Mouse (Mus musculus): ENCODE measurements around the gene Dkk2.
"Not testable (repeated sequence)": the region's sequence is repeated elsewhere in the genome, so short reads cannot be mapped to it uniquely, and the experiment has no call there.

Gene Dkk2

GRCm38 (mm10) chr3:132085112-132085822 lies at the start of gene Dkk2:
Dkk2 (plus strand) TSS chr3:132085292.
- no peak for DNase-seq

- DNase-seq, result no peak
These were observed 48.4 kb upstream of the Dkk2 start for GRCm38 (mm10) chr3:132036704-132037103.

- DNase-seq, result no peak
These were observed 47.4 kb upstream of the Dkk2 start for GRCm38 (mm10) chr3:132037670-132038069.

GRCm38 (mm10) chr3:132040066-132040465 lies 45.0 kb upstream of the Dkk2 start:
- DNase-seq, result no peak

DNA sequence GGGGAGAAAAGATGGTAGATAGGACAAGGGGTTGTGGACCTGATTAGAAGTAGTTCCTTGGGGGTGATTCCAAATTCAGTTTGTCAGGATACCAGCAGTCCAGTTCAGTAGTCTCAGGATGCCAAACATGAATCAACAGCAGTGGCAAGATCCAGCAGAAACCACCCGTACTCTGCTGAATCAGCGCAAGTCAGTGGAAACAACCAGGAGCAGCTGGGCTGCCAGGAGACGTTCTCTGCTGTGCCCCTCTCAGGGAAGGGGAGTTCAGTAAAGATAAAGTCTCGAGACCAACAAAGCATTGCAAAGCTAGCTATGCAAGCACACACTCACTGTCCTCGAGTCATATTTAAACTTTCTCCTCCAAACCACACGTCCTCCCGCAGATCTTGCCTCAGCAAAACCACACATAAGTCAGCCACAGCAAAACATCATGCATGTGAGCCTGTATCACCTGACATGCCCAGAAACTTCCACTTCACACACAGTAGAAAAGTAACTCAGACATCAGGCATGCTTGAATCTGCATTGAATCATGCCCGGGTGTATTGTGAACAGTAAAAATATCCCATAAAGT lies 34.1 kb upstream of the Dkk2 start:
- DNase-seq, result no peak

- DNase-seq, result not testable (repeated sequence)
These were observed 22.3 kb upstream of the Dkk2 start for GRCm38 (mm10) chr3:132062816-132063215.

GRCm38 (mm10) chr3:132063374-132063773 lies 21.7 kb upstream of the Dkk2 start:
- no peak for DNase-seq

- no peak for DNase-seq
These were observed 21.1 kb upstream of the Dkk2 start for GRCm38 (mm10) chr3:132063966-132064365.

DNA sequence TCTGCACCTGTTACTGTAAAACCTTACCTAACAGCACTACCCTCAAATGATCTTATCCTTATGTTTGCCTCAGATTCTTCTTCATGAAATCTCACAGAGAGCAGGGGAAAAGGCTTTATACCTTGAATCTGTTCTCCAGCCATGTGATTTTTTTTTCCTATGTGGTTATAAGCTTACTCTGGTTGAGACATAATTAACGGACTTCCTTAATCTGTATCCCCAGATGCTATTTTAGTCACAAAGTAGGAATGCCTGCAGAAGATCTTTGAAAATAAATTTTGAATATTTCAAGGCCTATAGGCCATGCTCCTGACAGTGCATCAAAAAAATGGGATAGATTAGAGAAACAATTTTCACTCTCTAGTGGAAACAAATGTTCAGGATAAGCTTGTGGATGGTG lies 20.2 kb upstream of the Dkk2 start:
- no peak for DNase-seq

DNA sequence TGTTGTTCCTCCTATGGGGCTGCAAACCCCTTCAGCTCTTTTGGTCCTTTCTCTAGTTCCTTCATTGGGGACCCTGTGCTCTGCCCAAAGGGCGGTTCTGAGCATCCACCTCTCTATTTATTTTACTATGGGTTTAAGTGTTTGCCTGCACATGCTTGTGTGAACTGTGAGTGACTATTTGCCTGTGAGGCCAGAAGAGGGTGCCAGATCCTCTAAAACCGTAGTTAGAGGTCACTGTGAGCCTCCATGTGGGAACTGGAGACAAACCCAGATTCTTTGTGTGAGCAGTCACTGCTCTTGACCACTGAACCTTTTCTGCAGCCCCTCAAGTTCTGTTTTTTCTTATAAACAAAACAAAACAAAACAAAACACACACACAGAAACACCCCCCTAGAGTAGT lies 14.1 kb upstream of the Dkk2 start:
- DNase-seq, result no peak

DNA sequence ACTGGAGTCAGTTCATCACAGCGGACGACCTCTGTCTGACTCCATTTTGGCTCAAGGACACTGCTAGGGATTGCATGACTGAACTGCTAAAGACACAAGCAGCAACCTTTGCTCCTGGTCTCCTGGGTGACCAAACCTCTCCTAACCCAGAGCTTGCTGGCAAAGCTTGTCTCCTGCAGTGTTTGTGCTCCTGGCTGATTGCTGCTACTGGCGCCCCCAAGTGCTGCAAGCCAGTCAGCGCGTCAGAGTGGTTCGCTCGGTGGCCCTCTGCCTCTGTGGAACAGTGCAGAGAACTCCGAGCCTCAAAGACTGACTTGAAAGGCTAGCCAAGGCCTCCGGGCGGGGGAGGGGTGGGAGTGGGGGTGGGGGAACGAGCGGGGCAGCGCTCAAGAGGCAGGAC lies 1.1 kb upstream of the Dkk2 start:
- peak; percentile 9 for DNase-seq

GRCm38 (mm10) chr3:132084680-132085079 lies 412 bp upstream of the Dkk2 start:
- no peak for DNase-seq

GRCm38 (mm10) chr3:132085823-132086350 lies 795 bp downstream of the Dkk2 start:
- no peak for DNase-seq

DNA sequence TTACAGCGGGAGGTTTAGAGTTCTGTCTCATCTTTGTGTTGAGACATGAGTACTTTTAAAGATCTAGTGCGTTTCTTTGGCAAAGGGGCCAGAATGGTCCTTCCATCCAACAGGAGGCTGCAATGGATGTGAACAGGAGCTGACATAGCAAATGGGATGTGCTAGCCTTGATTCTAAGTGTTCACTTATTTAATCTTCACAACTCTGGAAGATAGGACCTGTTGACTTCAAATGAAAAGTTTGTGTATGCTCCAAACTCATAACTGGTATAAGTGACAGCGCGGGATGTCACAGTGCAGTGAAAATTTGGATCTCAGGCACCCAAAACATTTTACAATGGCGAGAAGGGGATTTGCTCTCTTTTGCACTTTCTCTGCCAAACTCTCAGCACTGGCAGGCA lies 1.4 kb downstream of the Dkk2 start:
- DNase-seq, result no peak

DNA sequence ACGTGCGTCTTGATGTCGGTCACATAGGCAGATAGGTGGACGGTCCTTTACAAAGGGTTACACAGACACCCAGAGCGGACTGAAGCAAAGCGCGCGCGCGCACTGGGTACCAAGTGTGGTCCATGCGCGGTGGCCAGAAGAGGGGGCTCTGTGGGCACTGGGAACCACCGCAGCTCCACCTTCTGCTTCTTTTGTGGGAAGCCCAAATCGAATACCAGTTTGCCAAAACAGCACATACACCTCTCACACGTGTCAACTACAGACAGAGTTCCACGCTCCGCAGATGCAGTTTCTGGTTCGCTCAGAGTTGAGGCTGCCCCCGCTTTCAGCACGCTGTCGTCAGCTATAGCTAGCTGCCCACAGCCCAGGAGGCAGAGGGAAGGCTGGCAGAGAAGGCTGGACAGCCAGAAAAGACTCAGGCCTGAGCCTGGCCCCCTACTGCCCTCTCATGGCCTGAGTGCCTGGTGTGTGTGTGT lies 2.0 kb downstream of the Dkk2 start:
- no peak for DNase-seq

- no peak for DNase-seq
These were observed 7.9 kb downstream of the Dkk2 start for GRCm38 (mm10) chr3:132092983-132093382.

DNA sequence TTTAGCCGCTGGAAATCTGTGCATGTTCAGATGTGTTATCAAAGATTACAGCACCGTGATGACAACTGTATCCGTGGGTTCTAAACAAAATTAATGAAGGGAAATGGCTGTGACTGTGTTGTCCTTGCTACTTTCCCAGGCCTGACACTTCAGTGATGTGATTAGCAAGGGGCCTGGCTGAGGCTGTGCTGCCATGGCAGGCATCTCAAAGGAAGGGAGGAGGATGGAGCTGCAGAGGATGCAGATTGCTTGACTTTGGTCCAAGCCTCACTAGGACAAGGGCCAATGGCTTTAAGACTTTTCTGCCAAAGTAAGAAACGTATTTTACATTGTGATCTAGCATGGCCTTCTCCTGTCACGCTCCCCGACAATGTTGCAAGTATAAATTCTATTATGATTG lies 11.2 kb downstream of the Dkk2 start:
- DNase-seq, result no peak

DNA sequence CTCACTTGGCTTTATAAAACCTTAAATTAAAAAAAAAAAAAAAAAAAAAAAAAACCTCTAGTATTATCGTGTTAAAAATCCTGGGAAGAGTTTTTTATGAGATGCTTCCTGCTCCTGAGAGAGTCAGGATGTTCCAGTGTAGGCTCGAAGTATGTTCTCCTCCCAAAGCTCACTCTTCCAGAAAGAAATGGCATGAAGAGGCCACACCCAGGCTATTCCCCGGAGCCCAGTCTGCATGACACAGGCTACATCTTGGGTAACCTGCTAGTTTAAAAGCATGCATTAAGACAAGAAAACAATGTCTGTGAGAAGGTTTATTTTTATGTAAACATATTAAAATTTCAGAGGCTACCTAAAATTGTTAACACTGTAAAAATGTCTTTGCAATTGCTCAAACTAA lies 15.7 kb downstream of the Dkk2 start:
- DNase-seq, result no peak

- DNase-seq, result no peak
These were observed 17.9 kb downstream of the Dkk2 start for GRCm38 (mm10) chr3:132103020-132103419.

- no peak for DNase-seq
These were observed 18.4 kb downstream of the Dkk2 start for GRCm38 (mm10) chr3:132103454-132103853.

DNA sequence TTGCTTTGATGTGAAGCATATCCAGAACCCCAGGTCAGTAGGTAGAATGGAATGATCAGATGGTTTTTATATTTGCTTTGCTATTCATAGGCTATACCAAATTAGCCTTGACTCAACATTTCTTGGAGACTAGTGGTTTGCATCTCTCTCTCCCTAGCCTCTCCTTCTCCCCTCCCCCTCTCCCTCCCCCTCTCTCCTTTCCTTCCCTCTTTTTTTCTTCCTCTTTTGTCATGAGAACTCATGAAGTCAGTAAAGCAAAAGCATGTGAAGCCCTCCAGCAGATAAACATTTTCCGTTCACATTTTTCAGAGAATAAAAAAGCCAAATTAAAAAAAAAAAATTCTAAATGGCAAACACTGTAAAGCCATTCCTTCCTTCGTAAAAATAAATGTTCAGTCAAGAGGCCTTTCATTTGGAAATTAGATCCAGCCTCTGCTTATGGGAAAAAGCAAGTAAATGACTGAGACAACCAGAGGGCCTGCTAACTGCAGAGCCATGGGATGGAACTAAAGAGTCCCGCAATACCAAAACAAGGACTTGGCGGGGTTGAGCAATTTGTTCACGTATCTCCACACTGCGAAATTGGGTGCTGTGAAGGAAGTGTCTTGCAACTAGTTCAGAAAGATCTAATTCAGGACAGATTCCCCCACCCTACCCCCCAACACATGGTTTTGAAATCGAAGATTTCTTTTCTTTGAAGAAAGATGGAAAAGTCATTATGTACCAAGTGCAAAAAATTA lies 30.9 kb downstream of the Dkk2 start:
- no peak for DNase-seq

DNA sequence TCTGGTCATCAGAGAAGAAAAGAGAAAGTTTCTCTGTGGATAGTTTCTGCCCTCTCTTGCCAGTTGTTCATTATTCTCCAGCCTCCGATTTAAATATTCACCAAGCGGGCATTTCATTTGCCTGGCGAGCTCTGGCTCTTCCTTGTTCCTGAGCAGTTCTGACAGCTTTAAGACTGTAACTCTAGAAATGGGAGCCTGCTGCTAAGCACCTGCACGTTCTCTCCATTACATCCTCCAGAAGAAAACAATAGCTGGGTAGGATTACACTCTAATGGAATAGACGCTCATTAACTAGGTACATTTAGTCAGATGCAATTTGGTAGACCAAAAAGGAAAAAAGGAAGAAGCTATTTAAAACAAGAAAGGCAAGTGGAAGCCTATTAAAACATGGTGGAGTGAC lies 36.3 kb downstream of the Dkk2 start:
- no peak for DNase-seq

- no peak for DNase-seq
These were observed 37.5 kb downstream of the Dkk2 start for GRCm38 (mm10) chr3:132122581-132122980.

- DNase-seq, result no peak
These were observed 40.2 kb downstream of the Dkk2 start for GRCm38 (mm10) chr3:132125227-132125740.
